Mouse (Mus musculus) gastrocnemius, postnatal 14 days (tissue): ENCODE results near the gene Pde11a. TPM values are rescaled to one million over a fixed set of nuclear protein-coding genes. Genes with fewer than 3 reads are reported as not detected.

ENCODE experiments used
- DNase-seq: peaks from one replicate; pipeline ENCODE4 v3.0.0; 2021; ENCODE audit warnings: mixed read lengths
- intact Hi-C: fragments of 180-260 bp; cut with DNase I; formaldehyde crosslinking; loops from one replicate; pipeline ENCODE4 v1.15.1; 2025; ENCODE audit warnings: low total_unique reads
- total RNA-seq, 2 experiments: library from RNA; stranded (reverse); gene quantifications; 2 replicates each; pipeline ENCODE4 v1.2.3; 2021

Gene Pde11a
- total RNA-seq, 2 experiments from 2014 or later: 0.07 to 0.14 TPM

DNA sequence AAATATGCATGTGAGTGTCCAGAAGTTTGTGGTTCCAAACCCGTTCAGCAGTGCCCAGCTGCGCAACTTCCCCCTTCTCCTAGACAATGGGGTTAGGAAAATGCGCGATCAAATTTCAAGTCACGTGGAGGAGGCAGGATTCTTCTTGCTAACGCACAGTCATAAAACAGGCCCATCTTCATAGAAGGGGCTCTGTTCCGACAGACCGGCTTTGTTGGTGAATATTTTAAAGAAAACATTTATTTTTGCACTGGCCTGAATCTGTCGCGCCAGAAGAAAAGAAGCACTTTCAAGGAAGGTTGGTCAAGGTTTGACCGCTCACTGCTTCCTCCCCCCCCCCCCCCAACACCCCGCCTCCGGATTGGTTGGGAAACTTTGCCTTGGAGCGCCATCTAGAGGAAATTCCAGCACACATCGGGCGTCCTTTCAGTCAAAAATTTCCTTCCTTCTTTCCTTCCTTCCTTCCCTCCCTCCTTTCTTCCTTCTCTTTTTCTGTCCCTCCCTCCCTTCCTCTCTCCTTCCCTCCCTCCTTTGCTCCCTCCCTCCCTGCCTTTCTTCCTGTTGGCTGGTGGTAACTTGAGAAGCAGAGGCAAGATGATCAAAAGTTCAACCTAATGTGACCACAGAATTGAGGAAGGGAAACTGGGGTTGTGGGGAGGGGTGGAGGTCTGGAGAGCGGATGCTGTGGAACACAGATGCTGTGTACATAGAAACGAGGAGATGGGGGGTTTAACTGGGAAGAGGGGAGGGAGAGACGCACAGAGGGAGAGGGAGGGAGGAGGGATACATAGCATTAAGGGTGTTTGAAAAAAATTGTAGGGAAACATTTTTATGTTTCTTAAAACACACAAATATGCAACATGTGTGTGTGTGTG is 267.9 kb downstream of the Pde11a start:
- intact Hi-C loops: loop anchor here (5.0 to 10.0 kb wide), 2 partner anchors 78 to 186 kb away; no protein-coding TSS in a partner anchor
- peak; percentile 57 for DNase-seq

- DNase-seq: no peak
- intact Hi-C loops: no loop called here
Observed at GRCm38 (mm10) chr2:76069238-76069637, 269.3 kb downstream of the Pde11a start.

DNA sequence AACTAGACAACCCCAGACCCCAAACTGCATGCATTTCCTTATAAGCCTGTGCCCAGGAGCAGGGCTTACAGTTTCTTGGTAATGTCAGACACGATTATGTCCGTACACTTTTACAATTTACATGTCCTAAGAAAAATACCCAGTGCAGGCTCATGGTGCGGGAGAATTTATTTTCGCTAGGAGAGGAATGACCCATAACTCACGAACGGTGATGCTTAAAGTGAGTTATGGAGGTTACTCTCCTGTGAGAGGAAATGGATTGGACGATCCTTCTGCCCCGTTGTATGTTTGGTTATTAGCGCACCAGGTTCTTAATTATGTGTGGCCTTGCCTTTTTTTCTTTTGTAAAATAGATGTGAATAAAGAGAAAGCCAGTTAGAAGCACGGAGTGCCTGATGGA is 270.4 kb downstream of the Pde11a start:
- intact Hi-C loops: no loop called here
- no peak for DNase-seq

DNA sequence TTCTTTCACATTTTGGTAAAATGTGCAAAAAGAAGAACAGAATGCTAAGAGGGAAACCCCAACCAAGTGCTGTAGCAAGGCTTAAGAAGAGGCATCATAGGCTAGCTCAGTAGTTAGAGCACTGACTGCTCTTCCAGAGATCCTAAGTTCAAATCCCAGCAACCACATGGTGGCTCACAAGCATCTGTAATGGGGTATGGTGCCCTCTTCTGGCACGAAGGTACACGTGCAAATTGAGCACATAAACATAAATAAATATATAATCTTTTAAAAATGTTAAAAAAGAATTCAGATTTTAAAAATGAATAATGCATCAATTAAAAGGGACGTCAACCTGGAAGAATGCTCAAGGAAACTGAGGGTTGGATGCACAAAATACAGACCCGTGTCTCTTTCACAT is 271.4 kb downstream of the Pde11a start:
- DNase-seq: no peak
- intact Hi-C loops: no loop called here

GRCm38 (mm10) chr2:76065292-76065691 is 273.3 kb downstream of the Pde11a start:
- no peak for DNase-seq
- intact Hi-C loops: no loop called here

GRCm38 (mm10) chr2:76064078-76064477 is 274.5 kb downstream of the Pde11a start:
- intact Hi-C loops: no loop called here
- DNase-seq: no peak

- DNase-seq: no peak
- intact Hi-C loops: no loop called here
Observed at GRCm38 (mm10) chr2:76060207-76060606, 278.4 kb downstream of the Pde11a start.

DNA sequence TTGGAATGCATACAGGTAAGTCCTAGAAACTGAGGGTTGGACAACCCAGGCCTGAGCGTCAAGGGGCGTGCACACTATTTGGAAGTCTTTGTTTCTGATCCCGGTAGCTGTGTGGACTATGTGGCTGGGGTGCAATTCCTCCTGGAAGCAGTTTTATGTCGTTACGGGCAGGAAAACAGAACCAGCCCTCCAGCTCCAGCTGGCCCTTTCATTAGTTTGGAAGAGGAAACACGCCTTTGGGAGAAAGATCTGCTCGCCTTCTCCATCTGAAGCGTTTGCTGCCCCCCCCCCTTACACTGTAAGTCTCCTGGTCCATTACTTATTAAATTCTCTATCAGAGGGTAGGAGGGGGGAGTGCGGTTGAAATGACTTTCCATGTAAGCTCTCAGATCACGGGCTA is 279.0 kb downstream of the Pde11a start:
- DNase-seq: peak; percentile 23

DNA sequence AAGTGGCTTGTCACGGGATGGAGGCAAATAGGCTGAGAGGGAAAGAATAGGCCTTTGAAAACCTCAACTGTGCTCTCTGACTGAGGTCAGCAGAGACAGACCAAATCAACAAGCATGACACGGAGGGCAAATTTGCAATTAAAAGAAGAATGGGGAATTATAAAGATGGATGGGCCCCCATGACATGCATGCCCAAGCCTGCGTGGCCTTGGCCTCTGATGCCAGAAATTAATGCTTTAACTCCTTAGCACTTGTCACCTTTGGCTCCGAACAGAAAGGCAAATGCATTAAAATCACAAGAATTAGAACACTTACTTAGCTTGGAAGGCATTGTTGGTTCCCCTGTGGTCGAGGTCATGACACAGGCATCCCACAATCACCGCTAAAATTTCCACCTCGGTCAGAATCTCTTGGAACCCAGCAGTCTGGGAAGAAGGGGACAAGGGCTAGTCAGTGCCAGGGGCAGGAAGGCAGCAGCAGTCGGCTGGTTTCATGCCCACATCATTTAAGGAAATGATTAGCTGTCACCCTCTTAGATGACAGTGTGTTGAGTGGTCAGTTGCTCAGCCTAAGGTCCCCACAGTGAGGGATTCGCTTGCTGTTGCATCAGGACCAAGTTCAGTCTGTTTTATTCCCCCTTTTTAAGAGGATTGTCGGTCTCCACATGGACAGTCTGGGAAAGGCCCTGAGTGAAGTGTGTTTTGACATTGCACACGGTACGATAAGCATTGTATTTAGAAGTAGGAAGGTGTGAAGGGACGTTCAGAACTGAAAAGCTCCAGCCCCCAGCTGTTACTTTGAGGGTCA is 279.7 kb downstream of the Pde11a start:
- intact Hi-C loops: no loop called here
- DNase-seq: no peak

More for the DNA sequence above, 279.0 kb downstream of the Pde11a start:
- intact Hi-C loops: no loop called here

GRCm38 (mm10) chr2:76057555-76057954 is 281.0 kb downstream of the Pde11a start:
- intact Hi-C loops: no loop called here
- DNase-seq: no peak

DNA sequence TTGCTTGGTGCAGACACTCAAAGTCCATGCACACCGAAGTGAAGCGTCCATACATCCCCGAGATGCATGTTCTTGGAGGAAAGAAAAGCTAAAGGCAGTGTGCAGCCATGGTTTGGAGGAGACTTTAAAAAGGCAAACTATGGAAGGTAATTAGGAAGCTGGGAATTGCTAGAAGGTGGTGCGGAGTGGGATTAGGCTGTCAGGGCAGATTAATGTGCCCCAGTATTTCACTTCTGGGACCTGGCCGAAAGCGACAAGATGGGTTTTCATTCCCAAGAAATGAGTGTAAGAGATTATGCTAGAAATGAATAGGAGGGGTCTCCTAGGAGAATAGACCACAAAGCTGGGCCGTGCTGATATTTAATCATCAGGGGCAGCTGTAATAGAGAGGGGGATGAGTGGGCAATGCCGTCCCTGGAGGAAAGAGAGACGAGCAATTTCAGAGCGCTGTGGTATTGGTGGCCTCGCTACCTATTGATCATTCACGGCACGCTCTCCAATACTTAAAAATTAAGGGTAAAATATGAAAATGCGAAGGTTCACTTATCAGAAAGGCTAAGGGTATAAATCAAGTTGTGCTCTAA is 284.7 kb downstream of the Pde11a start:
- no peak for DNase-seq
- intact Hi-C loops: no loop called here

GRCm38 (mm10) chr2:76052897-76053505 is 285.6 kb downstream of the Pde11a start:
- intact Hi-C loops: no loop called here

DNA sequence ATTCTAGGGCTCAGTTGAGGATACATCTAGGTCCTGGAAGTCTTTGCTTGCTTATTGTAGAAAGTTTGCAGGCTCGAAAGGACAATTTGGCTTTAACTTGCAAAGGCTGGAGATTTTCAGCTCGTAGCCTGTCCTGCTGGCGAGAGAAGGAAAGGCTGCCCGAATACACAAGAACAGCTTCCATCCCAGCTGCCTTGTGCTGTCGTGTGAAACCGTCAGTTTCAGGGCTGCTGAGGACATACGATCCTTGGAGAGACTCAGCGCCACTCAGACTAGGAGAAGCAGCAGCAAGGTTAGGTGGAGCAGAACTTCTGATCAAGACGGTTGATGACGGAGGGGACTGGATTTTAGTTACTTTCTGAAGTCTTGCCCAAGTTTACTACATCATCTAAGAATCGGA is 287.2 kb downstream of the Pde11a start:
- intact Hi-C loops: no loop called here
- DNase-seq: no peak

More at GRCm38 (mm10) chr2:76052897-76053505, 285.6 kb downstream of the Pde11a start:
- no peak for DNase-seq

DNA sequence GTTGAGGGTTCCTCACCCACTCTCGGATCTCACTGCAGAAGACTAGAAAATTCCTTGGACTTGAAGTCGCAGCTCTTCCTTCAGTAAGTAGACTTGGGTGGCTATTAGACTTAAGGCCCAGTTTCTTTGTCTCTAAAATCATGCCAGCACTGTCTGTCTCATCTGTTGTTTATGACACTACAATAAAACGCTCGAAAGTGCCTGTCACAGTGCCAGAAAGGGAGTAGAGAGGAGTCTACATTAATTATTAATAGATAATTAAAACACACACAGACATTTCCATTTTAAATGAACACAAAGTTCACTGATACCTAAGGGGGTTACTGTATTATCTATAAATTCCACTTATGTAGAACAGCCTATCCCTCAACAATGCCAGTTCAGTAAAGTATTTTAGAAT is 287.7 kb downstream of the Pde11a start:
- intact Hi-C loops: no loop called here
- no peak for DNase-seq

DNA sequence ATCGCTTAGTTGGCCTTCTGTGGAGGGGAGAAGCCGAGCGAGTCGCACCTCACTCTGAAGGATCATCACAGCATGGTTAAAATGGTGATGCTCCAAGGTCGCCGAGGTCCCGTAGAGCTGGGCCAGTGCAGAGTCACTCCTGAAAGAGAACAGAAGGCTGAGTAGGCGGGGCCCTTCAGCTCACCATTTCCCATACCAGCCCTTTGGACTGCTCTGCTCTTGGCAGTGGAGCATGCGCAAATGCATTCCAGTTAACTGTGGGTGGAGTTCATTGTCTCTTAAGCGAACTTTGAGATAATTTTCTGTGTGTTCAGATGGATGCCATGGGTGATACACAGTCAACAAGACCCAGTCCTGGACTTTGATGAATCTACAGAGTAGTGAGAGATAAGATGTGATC is 288.5 kb downstream of the Pde11a start:
- DNase-seq: no peak
- intact Hi-C loops: no loop called here

DNA sequence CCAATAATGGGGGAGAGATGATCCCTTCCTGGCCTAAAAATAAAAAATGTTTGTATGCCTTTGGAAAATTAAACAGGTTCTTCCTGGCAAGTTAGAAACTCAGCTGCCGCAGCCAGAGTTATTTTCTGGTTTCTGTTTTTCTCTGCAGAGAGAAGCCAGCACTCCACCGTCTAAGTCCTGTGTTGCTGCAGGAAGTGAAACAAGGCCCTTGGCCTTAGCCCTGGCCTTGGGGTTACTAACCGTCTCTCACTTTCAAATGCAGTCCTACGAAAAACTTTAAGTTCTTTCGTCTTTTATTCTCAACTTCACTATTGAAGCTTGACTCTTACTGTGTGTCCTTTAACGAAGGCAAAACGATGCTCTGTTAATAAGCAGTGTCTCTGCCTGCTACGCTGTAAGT is 289.0 kb downstream of the Pde11a start:
- intact Hi-C loops: no loop called here
- DNase-seq: no peak

GRCm38 (mm10) chr2:76047740-76048139 is 290.8 kb downstream of the Pde11a start:
- peak; percentile 37 for DNase-seq
- intact Hi-C loops: no loop called here

DNA sequence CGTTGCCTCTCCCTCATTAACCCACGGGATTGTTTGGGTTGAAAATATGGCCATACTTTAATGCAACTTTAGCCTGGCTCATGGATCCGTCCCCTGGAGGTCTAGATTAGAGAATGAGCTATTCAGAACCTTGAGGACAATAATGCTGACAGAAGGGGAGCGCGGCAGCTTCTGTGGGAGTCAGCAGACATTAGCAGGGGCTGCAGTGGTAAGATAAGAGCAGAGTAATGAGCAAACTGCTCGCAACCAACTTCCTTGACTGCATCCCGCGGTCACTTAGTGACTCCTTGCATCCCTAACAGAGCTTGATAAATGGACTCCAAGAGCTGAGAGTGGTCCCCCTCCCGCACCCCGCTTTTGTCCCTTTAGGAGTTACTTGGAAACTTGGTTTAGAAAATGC is 296.4 kb downstream of the Pde11a start:
- intact Hi-C loops: no loop called here
- DNase-seq: no peak

GRCm38 (mm10) chr2:76040116-76040515 is 298.5 kb downstream of the Pde11a start:
- DNase-seq: no peak
- intact Hi-C loops: no loop called here

GRCm38 (mm10) chr2:76030080-76030479 is 308.5 kb downstream of the Pde11a start:
- DNase-seq: no peak
- intact Hi-C loops: no loop called here
